Mouse (Mus musculus): ENCODE measurements around the gene Hoxd13. TPM values are rescaled to one million over a fixed set of nuclear protein-coding genes. Genes with fewer than 3 reads are reported as not detected.

Hoxd13 gene
- polyA plus RNA-seq, 1 experiment from 2014 or later = not detected

GRCm38 (mm10) chr2:74681594-74682531 lies 13.8 kb downstream of the Hoxd13 start:
- H3K27ac ChIP-seq = no peak overlapping the region
- WGBS (ENCODE audit: missing documents) = 6% methylated on average over 75 of the region's 78 CpGs
- no peaks in the 10 kb centered on the region for H3K79me2 ChIP-seq (ENCODE audit: inconsistent target)
- H3K4me3 ChIP-seq (ENCODE audit: inconsistent target) = no peak overlapping the region
- no peaks in the 10 kb centered on the region for H3K36me3 ChIP-seq (ENCODE audit: inconsistent target)

GRCm38 (mm10) chr2:74682796-74683195 lies 14.7 kb downstream of the Hoxd13 start:
- Histone ChIP-seq H3K4me3 (ENCODE audit: inconsistent target) (no peak overlapping the region), H3K79me2 (ENCODE audit: inconsistent target) (no peaks in the 10 kb centered on the region), H3K27ac (no peak overlapping the region), H3K36me3 (ENCODE audit: inconsistent target) (no peaks in the 10 kb centered on the region)
- WGBS (ENCODE audit: missing documents) = 4% methylated on average over 39 of the region's 51 CpGs

GRCm38 (mm10) chr2:74683471-74683951 lies 15.4 kb downstream of the Hoxd13 start:
- 8% methylated on average over 18 of the region's 18 CpGs for WGBS (ENCODE audit: missing documents)
- H3K79me2 ChIP-seq (ENCODE audit: inconsistent target) = no peaks in the 10 kb centered on the region
- H3K36me3 ChIP-seq (ENCODE audit: inconsistent target) = no peaks in the 10 kb centered on the region
- H3K4me3 ChIP-seq (ENCODE audit: inconsistent target) = no peak overlapping the region
- H3K27ac ChIP-seq = no peak overlapping the region

- no peak overlapping the region for H3K27ac ChIP-seq
- 8% methylated on average over 12 of the region's 12 CpGs for WGBS (ENCODE audit: missing documents)
- H3K4me3 ChIP-seq (ENCODE audit: inconsistent target) = no peak overlapping the region
- H3K36me3 ChIP-seq (ENCODE audit: inconsistent target) = no peaks in the 10 kb centered on the region
- H3K79me2 ChIP-seq (ENCODE audit: inconsistent target) = no peaks in the 10 kb centered on the region
Measured at GRCm38 (mm10) chr2:74684106-74684505, 16.0 kb downstream of the Hoxd13 start.

- Histone ChIP-seq H3K79me2 (ENCODE audit: inconsistent target) (no peaks in the 10 kb centered on the region), H3K4me3 (ENCODE audit: inconsistent target) (no peak overlapping the region), H3K36me3 (ENCODE audit: inconsistent target) (no peaks in the 10 kb centered on the region), H3K27ac (no peak overlapping the region)
- 41% methylated on average over 4 of the region's 4 CpGs for WGBS (ENCODE audit: missing documents)
Measured at GRCm38 (mm10) chr2:74685059-74685603, 17.0 kb downstream of the Hoxd13 start.

- H3K4me3 ChIP-seq (ENCODE audit: inconsistent target) = no peak overlapping the region
- WGBS (ENCODE audit: missing documents) = 15% methylated on average over 17 of the region's 17 CpGs
- no peaks in the 10 kb centered on the region for H3K79me2 ChIP-seq (ENCODE audit: inconsistent target)
- H3K36me3 ChIP-seq (ENCODE audit: inconsistent target) = no peaks in the 10 kb centered on the region
- no peak overlapping the region for H3K27ac ChIP-seq
Measured at GRCm38 (mm10) chr2:74686301-74686987, 18.3 kb downstream of the Hoxd13 start.

- Histone ChIP-seq H3K36me3 (ENCODE audit: inconsistent target) (no peaks in the 10 kb centered on the region), H3K79me2 (ENCODE audit: inconsistent target) (no peaks in the 10 kb centered on the region), H3K27ac (no peak overlapping the region), H3K4me3 (ENCODE audit: inconsistent target) (no peak overlapping the region)
- 6% methylated on average over 26 of the region's 27 CpGs for WGBS (ENCODE audit: missing documents)
Measured at GRCm38 (mm10) chr2:74686988-74687697, 19.0 kb downstream of the Hoxd13 start.

GRCm38 (mm10) chr2:74687698-74688555 lies 19.8 kb downstream of the Hoxd13 start:
- 9% methylated on average over 29 of the region's 31 CpGs for WGBS (ENCODE audit: missing documents)
- H3K4me3 ChIP-seq (ENCODE audit: inconsistent target) = no peak overlapping the region
- no peaks in the 10 kb centered on the region for H3K79me2 ChIP-seq (ENCODE audit: inconsistent target)
- no peak overlapping the region for H3K27ac ChIP-seq
- no peaks in the 10 kb centered on the region for H3K36me3 ChIP-seq (ENCODE audit: inconsistent target)

GRCm38 (mm10) chr2:74688795-74689573 lies 20.9 kb downstream of the Hoxd13 start:
- H3K36me3 ChIP-seq (ENCODE audit: inconsistent target) = no peaks in the 10 kb centered on the region
- H3K79me2 ChIP-seq (ENCODE audit: inconsistent target) = no peaks in the 10 kb centered on the region
- H3K4me3 ChIP-seq (ENCODE audit: inconsistent target) = no peak overlapping the region
- no peak overlapping the region for H3K27ac ChIP-seq
- WGBS (ENCODE audit: missing documents) = 13% methylated on average over 12 of the region's 12 CpGs

- no peak overlapping the region for H3K27ac ChIP-seq
- WGBS (ENCODE audit: missing documents) = 5% methylated on average over 24 of the region's 24 CpGs
- no peaks in the 10 kb centered on the region for H3K79me2 ChIP-seq (ENCODE audit: inconsistent target)
- no peak overlapping the region for H3K4me3 ChIP-seq (ENCODE audit: inconsistent target)
- H3K36me3 ChIP-seq (ENCODE audit: inconsistent target) = no peaks in the 10 kb centered on the region
Measured at GRCm38 (mm10) chr2:74689574-74690337, 21.6 kb downstream of the Hoxd13 start.

GRCm38 (mm10) chr2:74690338-74690716 lies 22.2 kb downstream of the Hoxd13 start:
- Histone ChIP-seq H3K27ac (no peak overlapping the region), H3K79me2 (ENCODE audit: inconsistent target) (no peaks in the 10 kb centered on the region), H3K36me3 (ENCODE audit: inconsistent target) (no peaks in the 10 kb centered on the region), H3K4me3 (ENCODE audit: inconsistent target) (no peak overlapping the region)
- WGBS (ENCODE audit: missing documents) = 12% methylated on average over 8 of the region's 8 CpGs

GRCm38 (mm10) chr2:74691022-74691951 lies 23.2 kb downstream of the Hoxd13 start, which contains the start of gene Hoxd10:
Hoxd10 (plus strand) TSS chr2:74691924.
- Histone ChIP-seq H3K27ac (no peak within 1 kb of the TSS), H3K4me3 (ENCODE audit: inconsistent target) (no peak within 1 kb of the TSS), H3K79me2 (ENCODE audit: inconsistent target) (no peaks in the 10 kb centered on the region), H3K36me3 (ENCODE audit: inconsistent target) (no peaks in the 10 kb centered on the region)
- 10% methylated on average over 56 of the region's 56 CpGs for WGBS (ENCODE audit: missing documents)

All from macrophage (primary cell).